Mouse (Mus musculus) macrophage (primary cell): ENCODE measurements around the gene Sgsh. TPM values are rescaled to one million over a fixed set of nuclear protein-coding genes. Genes with fewer than 3 reads are reported as not detected.

Experiments
- H3K27ac ChIP-seq: fragments of 350-480 bp; formaldehyde crosslinking; 2 replicates; pipeline ENCODE4 v1.9.0; 2021
- H3K36me3 ChIP-seq: fragments of 350-480 bp; formaldehyde crosslinking; 2 replicates; pipeline ENCODE4 v1.9.0; 2021; ENCODE audit errors: inconsistent target
- H3K4me3 ChIP-seq: fragments of 350-480 bp; formaldehyde crosslinking; 2 replicates; pipeline ENCODE4 v1.9.0; 2021; ENCODE audit errors: inconsistent target
- H3K79me2 ChIP-seq: fragments of 350-480 bp; formaldehyde crosslinking; 2 replicates; pipeline ENCODE4 v1.9.0; 2021; ENCODE audit errors: inconsistent target
- WGBS: methylation state at CpG from one replicate; pipeline ENCODE4 v1.1.7; 2026; ENCODE audit warnings: inconsistent platforms; ENCODE audit not compliant: missing documents; 5-methylcytosine and 5-hydroxymethylcytosine counted together
- polyA plus RNA-seq: library from polyadenylated mRNA; stranded (reverse); fragments of 250-400 nt; gene quantifications from 3 replicates; pipeline ENCODE4 v1.2.4, GENCODE M21; 2018; ENCODE audit warnings: inconsistent platforms

Gene Sgsh
- polyA plus RNA-seq, 1 experiment from 2014 or later, result 41.6 TPM

DNA sequence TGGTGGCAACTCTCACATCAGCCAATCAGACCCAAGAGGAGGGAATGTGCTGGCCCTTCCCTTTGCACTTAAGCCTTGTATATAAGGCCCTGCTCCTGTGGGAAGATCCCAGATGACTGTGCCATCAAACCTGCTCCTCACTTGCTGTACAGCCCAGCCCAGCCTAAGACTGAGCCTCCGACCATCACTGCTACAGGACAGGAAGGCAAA is 47.8 kb downstream of the Sgsh start, which contains the start of gene Card14:
Gene Card14, plus strand, starts transcription at position 111 of the 210 bp plus-strand sequence.
- 77% methylated on average over 1 of the region's 1 CpGs for WGBS
- Histone ChIP-seq H3K36me3 (no peaks in the 10 kb centered on the region), H3K79me2 (no peaks in the 10 kb centered on the region), H3K27ac (no peak within 1 kb of the TSS), H3K4me3 (no peak within 1 kb of the TSS)

DNA sequence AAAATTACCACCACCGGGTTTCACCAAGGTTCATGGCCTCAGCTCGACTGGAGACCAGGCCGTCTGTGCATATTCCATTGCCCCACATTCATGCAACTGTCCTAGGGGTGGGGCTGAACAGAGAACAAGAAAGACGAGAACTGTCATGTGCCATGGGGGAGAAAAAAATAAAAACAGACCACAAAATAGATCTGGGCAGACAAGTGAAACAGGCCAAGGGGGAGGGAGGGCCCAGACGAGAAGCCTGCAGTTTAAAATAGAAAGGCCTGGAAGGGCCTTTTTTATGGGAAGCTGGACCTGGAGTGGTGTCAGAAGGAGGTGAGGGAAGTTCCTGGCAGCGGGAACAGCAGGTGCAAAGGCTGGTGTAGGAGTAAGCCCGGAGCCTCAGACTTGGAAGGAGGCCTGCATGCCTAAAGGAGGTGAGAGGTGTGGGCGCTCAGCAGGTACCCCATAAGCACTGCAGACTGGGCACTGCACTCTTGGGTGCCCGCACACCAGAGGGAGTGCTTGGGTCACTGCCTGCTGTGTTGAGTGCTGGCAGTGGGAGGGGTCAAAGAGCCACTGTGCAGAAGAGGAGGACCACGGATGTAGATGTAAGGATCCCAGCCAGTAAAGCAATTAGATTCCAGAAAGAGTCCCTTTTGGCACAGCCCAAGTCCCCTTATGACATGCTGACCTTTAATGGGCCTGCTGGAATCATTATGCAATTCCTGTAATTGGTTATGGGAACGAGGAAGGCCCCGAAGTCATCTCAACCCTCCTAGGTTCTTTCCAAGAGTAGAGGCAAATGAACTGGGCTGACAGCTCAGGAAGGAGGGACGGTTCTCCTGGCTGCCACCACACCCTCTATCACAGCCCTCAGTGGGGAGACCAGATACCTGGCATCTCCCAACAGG is 48.3 kb downstream of the Sgsh start:
- H3K36me3 ChIP-seq, result no peaks in the 10 kb centered on the region
- no peaks in the 10 kb centered on the region for H3K79me2 ChIP-seq
- H3K4me3 ChIP-seq, result no peak overlapping the region
- H3K27ac ChIP-seq, result no peak overlapping the region
- 78% methylated on average over 13 of the region's 13 CpGs for WGBS

GRCm38 (mm10) chr11:119304904-119305712 is 50.2 kb downstream of the Sgsh start:
- WGBS, result 53% methylated on average over 16 of the region's 16 CpGs
- H3K36me3 ChIP-seq, result no peaks in the 10 kb centered on the region

DNA sequence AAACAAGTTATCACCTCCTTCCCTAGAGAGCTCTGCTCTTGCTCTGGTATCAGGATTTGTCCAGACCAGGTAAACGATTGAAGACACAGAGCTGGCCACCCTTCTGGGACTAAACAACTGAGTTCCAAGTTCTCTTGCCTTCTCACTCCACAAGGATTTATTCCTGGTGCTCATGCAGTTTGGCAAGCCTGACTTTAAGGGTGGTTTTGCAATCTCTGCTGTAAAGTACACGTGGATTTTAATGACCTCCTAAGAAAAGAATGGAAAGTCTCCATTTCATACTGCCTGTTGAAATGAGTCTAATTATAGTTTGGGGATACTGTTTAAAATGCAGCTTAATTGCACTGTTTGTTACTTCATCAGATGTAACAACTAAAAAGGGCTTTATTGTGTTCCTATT is 54.4 kb downstream of the Sgsh start:
- 7% methylated on average over 2 of the region's 2 CpGs for WGBS
- Histone ChIP-seq H3K79me2 (peaks cover 36% of the 10 kb centered on the region), H3K4me3 (no peak overlapping the region)

More at GRCm38 (mm10) chr11:119304904-119305712, 50.2 kb downstream of the Sgsh start:
- Histone ChIP-seq H3K79me2 (no peaks in the 10 kb centered on the region), H3K4me3 (no peak overlapping the region), H3K27ac (no peak overlapping the region)

DNA sequence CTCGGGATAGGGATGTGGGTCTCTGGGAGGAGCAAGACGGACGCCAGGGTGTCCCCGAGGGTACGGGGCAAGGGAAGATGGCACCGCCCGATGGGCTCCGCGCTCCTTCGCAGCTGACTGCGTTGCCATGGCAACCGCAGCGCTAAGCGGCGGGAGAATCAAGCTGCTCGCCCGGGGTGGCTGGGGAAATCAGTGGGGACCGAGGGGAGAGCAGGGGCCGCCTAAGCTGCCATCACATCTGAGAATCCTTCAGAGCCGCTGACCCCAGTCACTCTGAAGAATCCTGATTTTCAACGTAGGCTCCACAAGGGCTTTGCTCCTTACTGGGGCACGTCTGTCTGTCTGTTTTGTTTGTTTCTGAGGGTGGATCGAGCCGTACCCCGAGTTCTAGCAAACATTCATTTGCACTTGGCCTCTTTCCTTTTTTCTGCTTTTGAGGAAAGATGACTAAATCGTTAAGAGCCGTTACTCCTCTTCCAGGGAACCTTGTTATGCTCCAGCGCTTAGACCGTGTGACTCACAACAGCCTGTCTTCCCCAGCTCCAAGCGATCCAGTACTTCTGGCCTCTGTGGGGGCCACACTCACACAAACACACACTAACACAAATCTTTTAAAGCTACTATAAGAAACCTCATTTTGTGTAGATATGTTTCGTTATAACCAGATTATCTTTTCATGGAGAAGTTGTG is 54.9 kb downstream of the Sgsh start:
- 2% methylated on average over 28 of the region's 31 CpGs for WGBS
- Histone ChIP-seq H3K79me2 (peaks cover 42% of the 10 kb centered on the region), H3K36me3 (peaks cover 21% of the 10 kb centered on the region), H3K4me3 (peak overlapping the region; percentile 90), H3K27ac (no peak overlapping the region)

More for the DNA sequence above, 54.4 kb downstream of the Sgsh start:
- H3K36me3 ChIP-seq, result peaks cover 15% of the 10 kb centered on the region
- no peak overlapping the region for H3K27ac ChIP-seq

- Histone ChIP-seq H3K36me3 (peaks cover 29% of the 10 kb centered on the region), H3K4me3 (peak within 1 kb of the TSS; percentile 90), H3K27ac (peak within 1 kb of the TSS; percentile 42), H3K79me2 (peaks cover 46% of the 10 kb centered on the region)
- WGBS, result under 1% methylated on average over 83 of the region's 89 CpGs
These were observed 55.7 kb downstream of the Sgsh start, which contains the start of gene Eif4a3 for GRCm38 (mm10) chr11:119299391-119300245. Eif4a3 (minus strand) TSS chr11:119300089.

GRCm38 (mm10) chr11:119298917-119299316 is 56.4 kb downstream of the Sgsh start:
- WGBS, result 9% methylated on average over 5 of the region's 7 CpGs
- peaks cover 46% of the 10 kb centered on the region for H3K79me2 ChIP-seq
- peak overlapping the region; percentile 42 for H3K27ac ChIP-seq
- H3K36me3 ChIP-seq, result peaks cover 36% of the 10 kb centered on the region
- peak overlapping the region; percentile 90 for H3K4me3 ChIP-seq

- WGBS, result 27% methylated on average over 6 of the region's 6 CpGs
- Histone ChIP-seq H3K79me2 (peaks cover 46% of the 10 kb centered on the region), H3K27ac (no peak overlapping the region), H3K36me3 (peaks cover 45% of the 10 kb centered on the region), H3K4me3 (no peak overlapping the region; the same call in 1 of the 2 replicates)
These were observed 57.3 kb downstream of the Sgsh start for GRCm38 (mm10) chr11:119297996-119298395.

Other genes starting within 250 kb of the Sgsh start
- 3.2 to 6.5 TPM (median 4.1 TPM) in 3 replicates for gene Tbc1d16, start 127.0 kb downstream of the Sgsh start, polyA plus RNA-seq
- gene Ccdc40, start 127.0 kb downstream of the Sgsh start, polyA plus RNA-seq, result 0.67 to 1.2 TPM (median 0.70 TPM) in 3 replicates
- 61.8 to 138 TPM (median 92.6 TPM) in 3 replicates for gene Gaa, start 87.6 kb downstream of the Sgsh start, polyA plus RNA-seq
- gene Eif4a3, start 55.4 kb downstream of the Sgsh start, polyA plus RNA-seq, result 73.3 to 139 TPM (median 79.7 TPM) in 3 replicates
- 0.06 to 0.68 TPM (median 0.22 TPM) in 3 replicates for gene Card14, start 47.8 kb downstream of the Sgsh start, polyA plus RNA-seq
- 18.1 to 63.0 TPM (median 27.9 TPM) in 3 replicates for gene Slc26a11, start within 50 bp of the Sgsh start, polyA plus RNA-seq
- 207 to 477 TPM (median 276 TPM) in 3 replicates for gene Rnf213, start 37.6 kb upstream of the Sgsh start, polyA plus RNA-seq
- gene Endov, start 135.8 kb upstream of the Sgsh start, polyA plus RNA-seq, result 3.4 to 6.4 TPM (median 4.1 TPM) in 3 replicates
- 0.11 to 6.8 TPM (median 0.20 TPM) in 3 replicates for gene Nptx1, start 192.2 kb upstream of the Sgsh start, polyA plus RNA-seq
- gene Rptor, start 247.4 kb upstream of the Sgsh start, polyA plus RNA-seq, result 17.7 to 33.8 TPM (median 18.6 TPM) in 3 replicates